Mouse (Mus musculus) splenic B cell, adult 2 months (primary cell): ENCODE measurements around the gene Fer1l5.

Experiments
- DNase-seq: peaks from one replicate; pipeline ENCODE4 v3.0.0-alpha.2; 2011; ENCODE audit warnings: low read depth, low spot score
- H3K27me3 ChIP-seq: 2 replicates; pipeline ENCODE4 v1.6.1; 2012; ENCODE audit warnings: mild to moderate bottlenecking, low read length, moderate library complexity, mixed read lengths; ENCODE audit not compliant: control insufficient read depth, poor library complexity, insufficient read depth, severe bottlenecking
- H3K36me3 ChIP-seq: 2 replicates; pipeline ENCODE4 v1.6.1; 2012; ENCODE audit warnings: mild to moderate bottlenecking, low read length, moderate library complexity, mixed read lengths; ENCODE audit not compliant: control insufficient read depth, poor library complexity, insufficient read depth, severe bottlenecking

Fer1l5 gene

DNA sequence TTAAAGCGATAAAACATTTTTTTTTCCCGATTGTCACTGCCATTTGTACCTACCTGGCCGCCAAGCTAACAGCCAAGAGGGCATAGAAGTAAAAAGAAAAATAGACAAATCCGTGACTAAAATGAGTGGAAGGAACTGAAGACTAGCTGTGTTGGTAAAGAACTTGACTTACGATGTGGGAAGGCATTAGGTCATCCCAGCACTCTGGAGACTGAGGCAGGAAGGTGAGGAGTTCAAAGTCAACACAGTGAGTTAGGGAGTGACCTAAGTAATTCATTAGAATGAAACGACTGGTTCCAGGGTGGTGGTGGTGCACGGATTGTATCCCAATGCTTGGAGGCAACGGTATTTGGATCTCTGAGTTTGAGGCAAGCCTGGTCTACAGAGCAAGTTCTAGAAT lies 73.4 kb downstream of the Fer1l5 start:
- Histone ChIP-seq H3K27me3 (no peaks in the 10 kb centered on the region), H3K36me3 (peaks cover 2% of the 10 kb centered on the region; the same call in 1 of the 2 replicates)
- no peak for DNase-seq

DNA sequence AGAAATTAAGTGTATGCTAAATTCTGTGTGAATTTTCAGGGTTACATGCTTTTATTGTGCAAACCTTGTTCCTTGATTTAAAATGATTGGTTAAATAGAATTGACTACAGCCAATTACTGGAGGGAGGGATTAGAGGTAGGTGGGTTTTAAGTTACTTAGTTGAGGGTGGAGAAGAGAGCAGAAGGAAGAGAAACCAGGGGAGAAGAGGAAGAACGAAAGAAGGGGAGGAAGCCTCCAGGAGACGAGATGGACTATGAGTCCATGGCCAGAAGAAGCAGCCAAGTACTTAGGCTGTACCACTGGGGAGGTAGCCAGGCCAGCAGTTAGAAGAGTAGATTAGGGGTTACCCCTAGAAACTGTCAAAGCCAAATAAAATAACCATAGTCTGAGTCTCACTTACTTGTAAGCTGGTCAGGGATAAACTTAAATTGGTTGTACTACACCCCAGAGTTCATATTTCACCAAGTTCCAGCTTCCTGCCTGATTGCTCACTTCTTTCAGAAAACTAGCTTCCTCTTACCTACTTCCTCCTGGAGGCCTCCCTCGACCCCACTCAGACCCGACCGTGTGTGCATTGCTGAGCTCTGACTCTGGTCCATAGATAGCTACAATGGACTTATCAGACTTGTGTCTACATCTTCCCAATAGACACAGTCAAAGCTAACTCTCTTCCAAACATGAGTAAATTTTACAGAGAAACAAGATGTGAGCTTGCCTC lies 74.2 kb downstream of the Fer1l5 start:
- H3K36me3 ChIP-seq = peaks cover 2% of the 10 kb centered on the region; the same call in 1 of the 2 replicates
- peak; percentile 40 for DNase-seq
- no peaks in the 10 kb centered on the region for H3K27me3 ChIP-seq

DNA sequence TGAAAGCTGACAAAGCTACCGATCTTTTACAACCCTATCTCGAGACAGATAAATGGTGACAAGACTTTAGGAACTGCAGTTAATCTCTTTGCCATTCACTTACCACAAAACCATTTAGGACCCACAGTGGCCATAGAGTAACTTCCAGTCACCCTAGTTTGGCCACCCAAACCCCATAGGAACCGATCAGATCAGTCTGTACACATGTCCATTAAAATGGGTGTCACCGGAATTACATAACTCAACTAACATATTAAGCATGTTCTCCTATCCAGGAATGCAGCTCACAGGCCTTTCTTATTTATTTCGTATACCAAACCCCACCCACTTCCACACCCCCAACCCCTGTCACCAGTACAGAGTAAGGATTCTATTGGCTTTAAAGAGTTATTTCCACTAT lies 74.8 kb downstream of the Fer1l5 start:
- Histone ChIP-seq H3K36me3 (no peaks in the 10 kb centered on the region), H3K27me3 (no peaks in the 10 kb centered on the region)
- no peak for DNase-seq

DNA sequence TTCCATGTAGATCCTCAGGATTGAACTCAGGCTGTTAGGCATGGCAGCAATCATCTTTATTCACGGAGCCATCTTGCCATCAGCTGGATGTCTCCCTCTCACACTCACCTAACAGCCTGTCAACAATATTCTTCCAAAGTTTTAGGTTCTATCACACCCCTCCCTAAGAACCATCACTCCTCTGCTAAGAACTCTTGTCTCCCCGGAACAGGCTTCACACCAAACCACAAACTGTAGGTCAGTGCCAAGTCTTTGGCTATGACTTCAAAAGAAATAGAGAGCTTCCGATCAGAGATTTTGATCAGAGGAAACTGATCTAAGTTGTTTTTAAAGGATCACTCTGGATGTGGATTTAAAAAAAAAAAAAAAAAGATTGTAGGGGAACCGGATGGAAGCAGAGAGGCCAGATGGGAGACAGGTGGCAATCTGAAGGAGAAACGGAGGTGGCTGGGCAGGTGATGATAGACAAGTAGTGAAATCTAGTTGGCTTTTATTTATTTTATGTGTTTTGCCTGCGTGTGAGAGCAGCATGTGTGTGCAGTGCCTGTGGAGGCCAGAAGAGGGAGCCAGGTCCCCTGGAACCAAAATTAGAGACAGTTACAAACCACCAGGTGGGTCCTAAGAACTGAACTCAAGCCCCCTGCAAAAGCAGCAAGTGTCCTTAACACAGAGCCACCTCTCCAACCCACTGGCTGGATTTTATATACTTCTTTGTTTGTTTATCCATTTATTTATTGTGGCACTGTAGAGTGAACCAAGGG lies 82.1 kb downstream of the Fer1l5 start:
- H3K36me3 ChIP-seq = no peaks in the 10 kb centered on the region
- H3K27me3 ChIP-seq = no peaks in the 10 kb centered on the region
- DNase-seq = no peak

DNA sequence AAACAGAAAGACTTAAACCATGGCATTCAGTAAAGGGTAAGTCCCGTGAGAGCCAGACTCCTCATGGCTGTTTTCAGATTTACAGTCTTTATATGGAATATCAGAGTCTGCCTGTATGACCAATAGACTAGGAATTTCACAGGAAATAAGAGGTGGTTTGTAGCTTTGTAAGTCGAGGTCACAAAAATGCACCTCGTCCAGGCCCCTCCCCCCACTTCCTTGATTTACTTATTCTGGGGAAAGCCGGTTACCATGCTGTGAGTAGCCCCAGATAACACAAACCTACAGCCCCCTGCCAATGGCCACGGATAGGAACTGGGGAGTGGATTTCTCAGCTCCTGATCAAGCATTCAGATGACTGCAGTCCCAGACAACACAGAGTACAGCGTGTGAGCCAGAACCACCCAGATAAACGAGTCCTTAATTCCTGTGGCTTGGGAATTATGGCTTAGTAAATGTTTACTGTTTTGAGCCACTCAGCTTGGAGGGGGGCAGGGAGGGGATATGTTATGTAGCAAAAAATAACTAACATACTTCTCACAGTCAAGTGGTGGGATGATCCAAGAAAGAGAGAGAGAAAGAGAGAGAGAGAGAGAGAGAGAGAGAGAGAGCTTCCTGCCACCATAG lies 85.4 kb downstream of the Fer1l5 start:
- no peaks in the 10 kb centered on the region for H3K36me3 ChIP-seq
- H3K27me3 ChIP-seq = no peaks in the 10 kb centered on the region
- no peak for DNase-seq

DNA sequence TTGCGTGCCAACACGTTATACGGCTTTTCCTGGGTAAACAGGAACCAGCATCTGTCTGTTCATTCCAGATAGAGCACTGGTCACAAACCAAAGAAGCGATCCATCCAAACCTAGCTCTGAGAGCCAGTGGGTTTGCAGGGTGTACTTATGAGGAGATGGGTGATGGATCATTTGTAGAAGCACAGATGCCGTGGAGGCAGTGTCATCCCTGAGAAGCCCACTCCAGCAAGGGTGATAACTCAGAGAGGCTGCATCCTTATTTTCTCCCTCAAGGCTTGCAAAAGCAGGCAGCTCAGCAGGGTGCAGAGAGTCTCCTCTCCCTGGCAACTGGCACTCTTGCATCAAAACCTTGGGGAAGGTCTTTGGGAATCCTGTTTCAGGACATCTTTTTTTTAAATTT lies 86.1 kb downstream of the Fer1l5 start:
- no peak for DNase-seq
- Histone ChIP-seq H3K27me3 (no peaks in the 10 kb centered on the region), H3K36me3 (no peaks in the 10 kb centered on the region)

DNA sequence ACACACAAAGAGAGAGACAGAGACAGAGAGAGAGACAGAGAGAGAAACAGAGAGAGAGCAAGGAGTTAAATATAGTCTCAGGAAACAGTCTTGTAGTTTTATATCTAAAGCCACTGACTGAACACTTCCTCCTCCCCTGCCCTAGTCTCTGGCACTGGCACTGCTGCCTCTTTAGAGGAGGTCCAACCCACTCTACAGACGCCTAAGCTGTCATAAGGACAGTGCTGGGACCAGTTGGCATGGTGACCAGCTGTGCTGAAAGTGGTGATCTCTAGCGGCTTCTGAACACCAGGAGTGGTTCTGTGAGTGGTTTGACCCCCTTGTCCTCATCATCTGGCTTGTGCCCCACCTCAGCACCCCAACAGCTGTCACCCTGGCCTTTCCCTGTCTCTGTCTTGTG lies 89.7 kb downstream of the Fer1l5 start:
- no peaks in the 10 kb centered on the region for H3K36me3 ChIP-seq
- peak; percentile 47 for DNase-seq
- no peaks in the 10 kb centered on the region for H3K27me3 ChIP-seq

DNA sequence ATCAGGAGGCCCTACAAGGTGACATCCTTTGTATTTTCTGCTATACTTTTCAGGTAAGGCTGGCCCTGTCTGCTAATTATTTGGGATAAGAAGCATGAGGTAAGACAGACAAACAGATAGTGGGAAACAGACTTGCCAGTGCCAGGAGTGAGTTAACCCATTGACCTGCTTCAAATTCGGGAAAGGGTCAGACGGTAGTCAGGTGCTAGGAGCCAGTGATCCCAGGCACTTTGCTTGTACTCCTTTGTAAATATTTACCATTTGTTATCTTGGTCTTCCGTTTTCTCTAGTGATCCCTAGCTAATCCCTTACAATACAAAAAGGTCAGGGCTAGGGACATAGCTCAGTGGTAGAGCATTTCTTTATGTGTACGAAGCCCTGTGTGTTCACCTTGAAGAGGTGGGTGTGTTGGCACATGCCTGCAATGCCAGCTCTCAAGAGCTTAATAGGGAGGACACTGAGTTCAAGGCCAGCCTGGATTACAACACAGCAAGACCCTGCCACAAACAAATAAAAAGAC lies 93.6 kb downstream of the Fer1l5 start:
- DNase-seq = no peak
- Histone ChIP-seq H3K36me3 (no peaks in the 10 kb centered on the region), H3K27me3 (no peaks in the 10 kb centered on the region)

DNA sequence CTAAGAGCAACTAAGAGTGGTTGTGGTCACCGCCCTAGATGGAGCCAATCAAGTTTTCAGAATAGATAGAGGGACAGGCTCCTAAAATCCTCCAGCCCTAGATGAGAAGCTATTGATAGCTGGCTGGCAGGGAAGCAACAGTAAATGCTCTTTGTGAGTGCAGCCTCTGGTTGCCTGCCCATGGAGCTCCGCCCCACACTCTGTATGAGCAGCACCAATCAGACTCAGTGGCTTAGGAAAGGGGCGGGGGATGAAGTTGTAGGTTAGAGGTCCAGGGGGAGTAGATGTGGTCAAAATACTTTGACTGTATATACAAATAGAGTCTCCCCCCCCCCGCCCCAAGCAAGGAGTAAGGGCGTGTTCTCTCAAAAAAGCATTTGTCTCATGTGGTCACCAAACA lies 95.4 kb downstream of the Fer1l5 start:
- no peak for DNase-seq
- H3K36me3 ChIP-seq = no peaks in the 10 kb centered on the region
- no peaks in the 10 kb centered on the region for H3K27me3 ChIP-seq

DNA sequence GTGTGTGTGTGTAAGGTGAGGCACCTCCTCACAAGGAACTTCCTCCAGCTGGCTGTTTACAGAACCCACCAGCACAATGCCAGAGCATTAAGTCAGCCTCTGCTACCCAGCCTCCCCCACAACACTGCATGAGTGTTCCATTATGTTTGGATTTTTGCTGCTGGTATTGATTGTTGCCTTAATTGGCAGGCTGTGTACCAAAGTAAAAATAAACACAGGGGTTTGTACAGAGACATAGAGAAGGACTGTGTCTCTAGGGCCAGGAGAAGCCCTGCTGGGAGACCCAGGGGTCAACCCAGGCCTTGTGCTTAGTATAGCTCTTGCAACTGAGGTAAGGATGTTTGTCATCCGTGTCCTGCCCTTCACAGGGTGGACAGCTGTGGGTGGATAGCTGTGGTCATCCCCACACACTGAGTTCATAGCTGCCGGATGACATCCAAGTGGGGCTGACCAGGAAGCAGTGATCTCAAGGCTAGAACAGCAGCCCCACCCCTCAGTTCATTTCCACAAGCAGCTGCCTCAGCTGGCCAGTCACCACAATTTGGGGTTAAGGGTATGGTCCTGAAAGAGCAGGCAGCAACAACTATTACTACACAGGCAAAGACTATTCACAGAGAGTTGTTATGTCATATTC lies 97.8 kb downstream of the Fer1l5 start:
- DNase-seq = no peak
- Histone ChIP-seq H3K36me3 (no peaks in the 10 kb centered on the region), H3K27me3 (no peaks in the 10 kb centered on the region)

DNA sequence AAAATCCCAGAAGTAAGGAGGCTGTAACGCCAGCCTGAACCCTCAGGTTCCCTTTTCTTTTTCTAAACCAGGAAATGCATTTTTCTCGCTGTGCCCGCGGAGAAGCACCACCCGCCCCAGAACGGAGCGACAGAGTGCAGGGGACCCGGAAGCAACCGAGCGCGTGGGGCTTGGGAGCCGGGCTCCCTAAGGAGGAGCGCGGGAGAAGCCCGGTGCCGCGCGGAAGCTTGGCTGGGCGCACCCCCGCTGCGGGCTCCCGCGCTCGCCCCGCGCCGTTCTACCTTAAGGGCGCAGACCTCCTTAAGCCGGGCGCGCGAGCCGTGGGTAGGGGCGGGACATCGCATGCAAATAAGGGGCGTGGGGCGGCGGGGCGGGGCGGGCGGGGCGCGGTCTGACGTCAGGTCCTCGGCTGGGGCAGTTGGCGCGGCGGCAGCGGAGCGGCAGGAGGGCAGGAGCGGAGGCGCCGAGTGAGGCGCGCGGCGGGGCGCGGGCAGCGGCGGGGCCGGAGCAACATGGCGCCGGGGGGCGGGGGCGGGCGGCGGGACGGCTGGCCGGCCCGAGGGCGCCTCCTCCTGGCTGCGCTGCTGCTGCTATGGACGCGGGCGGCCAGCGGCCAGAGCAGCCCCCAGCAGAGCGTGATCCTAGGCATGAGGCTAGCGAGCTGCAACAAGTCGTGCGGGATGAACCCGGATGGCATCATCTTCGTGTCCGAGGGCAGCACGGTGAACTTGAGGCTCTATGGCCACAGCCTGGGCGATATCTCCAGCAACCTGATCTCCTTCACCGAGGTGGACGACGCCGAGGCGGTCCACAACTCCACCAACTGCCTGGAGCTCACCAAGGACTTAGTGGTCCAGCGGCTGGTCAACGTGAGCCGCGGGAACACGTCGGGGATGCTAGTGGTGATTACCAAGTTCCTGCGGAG lies 99.4 kb downstream of the Fer1l5 start, which contains the start of gene Cnnm4:
TSS of gene Cnnm4 (plus strand) at position 440 of the 925 bp plus-strand sequence.
- Histone ChIP-seq H3K27me3 (no peaks in the 10 kb centered on the region), H3K36me3 (no peaks in the 10 kb centered on the region)
- peak; percentile 89 for DNase-seq
